11 mouse cellular contexts compared by ENCODE assay signal in the genomic region with DNA sequence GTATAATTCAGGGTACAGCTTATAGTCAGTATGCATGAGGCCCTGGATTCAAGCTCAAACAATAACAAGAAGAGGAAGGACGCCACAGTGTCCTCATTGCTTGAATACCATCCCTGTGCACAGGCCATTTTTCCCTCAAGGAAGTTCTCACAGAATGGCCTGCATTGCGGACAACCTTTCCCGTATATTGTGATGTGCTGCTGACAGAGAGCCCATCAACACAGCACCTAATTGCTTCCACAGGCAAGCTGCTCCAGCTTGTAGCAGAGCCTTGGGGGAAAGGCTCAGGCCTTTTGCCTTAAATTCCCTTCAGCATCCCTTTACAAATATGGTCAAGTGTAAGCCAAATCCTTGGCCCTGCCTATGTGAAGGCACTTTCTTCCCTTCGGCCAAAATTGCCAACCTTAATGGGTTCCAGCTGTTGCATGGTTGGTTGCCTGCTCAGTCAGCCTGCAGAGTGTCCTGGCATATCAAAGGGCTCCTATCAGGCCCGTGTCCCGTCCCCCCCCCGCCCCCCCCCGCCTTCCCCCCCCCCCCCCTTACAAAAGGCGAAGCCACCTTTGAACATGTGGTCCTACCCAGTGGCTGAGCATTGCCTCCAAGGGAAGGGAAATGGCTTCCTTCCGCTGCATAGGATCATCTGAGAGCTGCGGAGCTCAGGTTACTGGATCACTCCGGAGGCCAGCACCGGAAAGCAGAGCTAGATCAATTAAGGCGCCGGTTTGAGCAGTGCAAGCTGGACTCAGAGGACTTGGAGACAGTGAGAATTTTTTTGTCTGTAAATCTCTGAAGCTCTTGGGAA.
A peak's percentile ranks its signal among the peaks of the same experiment; 100 is the strongest.
DNase-seq lines count a peak whose midpoint lies in the region; ATAC-seq and TF ChIP-seq lines count a peak whose summit lies in the region.
"Had no signal": no experiment of that assay in that cellular context is flagged by ENCODE, and none has a peak within 500 bp of the region (broad histone marks: within the 10 kb centered on the region; RNA-seq: fewer than 3 reads in every experiment).

No protein-coding gene starts in this region.

- DNase-seq in hindbrain, embryonic 10.5 days (ENCODE audit: low spot score), result peak; percentile 74
- no peak for DNase-seq in hindbrain, embryonic 14.5 days (ENCODE audit: low spot score)
- peak; percentile 82 for DNase-seq in embryo, embryonic 10 days (ENCODE audit: low spot score)
- DNase-seq in layer of hippocampus, adult 2 months (ENCODE audit: low spot score in 2 of 2), result no peak
- no peak for DNase-seq in spleen, postnatal 36 days (ENCODE audit: low spot score in 2 of 2)
- no peak for DNase-seq in thymus, postnatal 25 days
- DNase-seq: right cerebral cortex, postnatal 25 days had no signal

- TF ChIP-seq CTCF in layer of hippocampus, adult 2 months (conservative IDR thresholded peaks at IDR 0.05), result no peak

- no peaks in the 10 kb centered on the region for H3K27me3 ChIP-seq in hindbrain, embryonic 10.5 days (ENCODE audit: insufficient read depth, poor library complexity, severe bottlenecking)
- H3K27me3 ChIP-seq in hindbrain, embryonic 14.5 days (ENCODE audit: control insufficient read depth, insufficient read depth, low read length), result no peaks in the 10 kb centered on the region
- H3K27me3 ChIP-seq in intestine, embryonic 15.5 days (replicated peaks), result no peaks in the 10 kb centered on the region
- H3K27me3 ChIP-seq in limb, embryonic 13.5 days, result no peaks in the 10 kb centered on the region
- H3K27me3 ChIP-seq: forebrain, embryonic 12.5 days; midbrain, embryonic 12.5 days had no signal

- ATAC-seq in hindbrain, embryonic 14.5 days (ENCODE audit: low FRiP score), result no peak
- ATAC-seq in intestine, embryonic 15.5 days, result peak; percentile 31; the same call in 1 of the 2 replicates
- ATAC-seq in limb, embryonic 13.5 days (ENCODE audit: low FRiP score, low read depth), result peak; percentile 92

- H3K9me3 ChIP-seq in hindbrain, embryonic 10.5 days, result no peaks in the 10 kb centered on the region
- no peaks in the 10 kb centered on the region for H3K9me3 ChIP-seq in hindbrain, embryonic 14.5 days (ENCODE audit: control insufficient read depth, low read length)
- H3K9me3 ChIP-seq in intestine, embryonic 15.5 days, result no peaks in the 10 kb centered on the region
- H3K9me3 ChIP-seq in limb, embryonic 13.5 days, result no peaks in the 10 kb centered on the region
- H3K9me3 ChIP-seq: forebrain, embryonic 12.5 days; midbrain, embryonic 12.5 days had no signal

- no peak overlapping the region for H3K4me3 ChIP-seq in hindbrain, embryonic 10.5 days
- no peak overlapping the region for H3K4me3 ChIP-seq in hindbrain, embryonic 14.5 days (replicated peaks; ENCODE audit: low read length)
- no peak overlapping the region for H3K4me3 ChIP-seq in intestine, embryonic 15.5 days (replicated peaks)
- no peak overlapping the region for H3K4me3 ChIP-seq in limb, embryonic 13.5 days
- no peak overlapping the region for H3K4me3 ChIP-seq in layer of hippocampus, adult 2 months
- H3K4me3 ChIP-seq: forebrain, embryonic 12.5 days; midbrain, embryonic 12.5 days had no signal

- H3K4me1 ChIP-seq in hindbrain, embryonic 10.5 days (replicated peaks), result 0 out of 2 replicates have a peak, but pooled peaks cover 2% of the 10 kb centered on the region
- H3K4me1 ChIP-seq in hindbrain, embryonic 14.5 days (replicated peaks; ENCODE audit: control insufficient read depth, insufficient read depth, low read length), result no peaks in the 10 kb centered on the region
- H3K4me1 ChIP-seq in intestine, embryonic 15.5 days (replicated peaks), result no peaks in the 10 kb centered on the region
- H3K4me1 ChIP-seq in limb, embryonic 13.5 days, result peaks cover 24% of the 10 kb centered on the region
- H3K4me1 ChIP-seq: forebrain, embryonic 12.5 days; midbrain, embryonic 12.5 days had no signal

- H3K27ac ChIP-seq in hindbrain, embryonic 10.5 days, result peak overlapping the region; percentile 69
- no peak overlapping the region for H3K27ac ChIP-seq in hindbrain, embryonic 14.5 days
- no peak overlapping the region for H3K27ac ChIP-seq in intestine, embryonic 15.5 days
- H3K27ac ChIP-seq in limb, embryonic 13.5 days, result peak overlapping the region; percentile 73
- H3K27ac ChIP-seq in layer of hippocampus, adult 2 months, result no peak overlapping the region
- H3K27ac ChIP-seq: forebrain, embryonic 12.5 days; midbrain, embryonic 12.5 days had no signal

- H3K36me3 ChIP-seq in hindbrain, embryonic 10.5 days, result no peaks in the 10 kb centered on the region
- no peaks in the 10 kb centered on the region for H3K36me3 ChIP-seq in hindbrain, embryonic 14.5 days (replicated peaks; ENCODE audit: control insufficient read depth, insufficient read depth)
- H3K36me3 ChIP-seq in intestine, embryonic 15.5 days, result no peaks in the 10 kb centered on the region
- H3K36me3 ChIP-seq in limb, embryonic 13.5 days, result no peaks in the 10 kb centered on the region
- H3K36me3 ChIP-seq: forebrain, embryonic 12.5 days; midbrain, embryonic 12.5 days had no signal

- WGBS in hindbrain, embryonic 10.5 days, result 50% methylated on average over 14 of the region's 15 CpGs
- WGBS in hindbrain, embryonic 14.5 days, result 71% methylated on average over 13 of the region's 15 CpGs
- WGBS in intestine, embryonic 15.5 days, result 51% methylated on average over 10 of the region's 15 CpGs
- WGBS in limb, embryonic 13.5 days, result 9% methylated on average over 14 of the region's 15 CpGs

- no peak overlapping the region for H3K4me2 ChIP-seq in hindbrain, embryonic 14.5 days (replicated peaks)
- H3K4me2 ChIP-seq in intestine, embryonic 15.5 days (replicated peaks), result peak overlapping the region; percentile 17; the same call in 1 of the 2 replicates
- peak overlapping the region; percentile 49 for H3K4me2 ChIP-seq in limb, embryonic 13.5 days (replicated peaks)
- H3K4me2 ChIP-seq: forebrain, embryonic 12.5 days; midbrain, embryonic 12.5 days had no signal

- H3K9ac ChIP-seq in hindbrain, embryonic 14.5 days, result no peak overlapping the region
- H3K9ac ChIP-seq in intestine, embryonic 15.5 days, result no peak overlapping the region
- no peak overlapping the region for H3K9ac ChIP-seq in limb, embryonic 13.5 days
- H3K9ac ChIP-seq: forebrain, embryonic 12.5 days; midbrain, embryonic 12.5 days had no signal

Comparison
In these comparisons a context has a peak if more than half of its experiments do, and no peak if none do; other contexts are left out.
1. DNase-seq: peak in hindbrain, embryonic 10.5 days (single experiment) and embryo, embryonic 10 days (single experiment); none in hindbrain, embryonic 14.5 days (single experiment), layer of hippocampus, adult 2 months (0 of 2), spleen, postnatal 36 days (0 of 2) and thymus, postnatal 25 days (single experiment).
2. H3K27ac ChIP-seq: peak in hindbrain, embryonic 10.5 days (single experiment) and limb, embryonic 13.5 days (single experiment); none in hindbrain, embryonic 14.5 days (single experiment), intestine, embryonic 15.5 days (single experiment) and layer of hippocampus, adult 2 months (single experiment).